In the genomic region with DNA sequence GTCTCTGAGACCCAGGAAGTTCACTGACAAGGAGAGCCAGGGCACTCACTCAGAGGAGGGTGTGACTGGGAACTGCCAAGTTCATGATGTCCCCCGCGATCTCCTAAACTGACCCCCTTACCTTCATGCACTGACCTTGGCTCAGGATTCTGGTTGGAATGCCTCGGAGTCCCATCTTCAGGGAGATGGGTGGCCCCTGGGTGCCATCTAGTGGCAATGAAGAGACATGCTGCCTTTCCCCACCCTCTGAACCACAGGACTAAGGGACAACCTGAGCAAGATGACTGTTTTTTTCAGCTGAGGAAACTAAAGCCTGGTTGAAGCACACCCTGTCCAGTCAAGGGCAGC, we compare ENCODE assay signal across 9 mouse cellular contexts. TPM values are rescaled to one million over a fixed set of nuclear protein-coding genes. Genes with fewer than 3 reads are reported as not detected.
A peak's percentile ranks its signal among the peaks of the same experiment; 100 is the strongest.
DNase-seq lines count a peak whose midpoint lies in the region; ATAC-seq and TF ChIP-seq lines count a peak whose summit lies in the region.
"Had no signal": no experiment of that assay in that cellular context is flagged by ENCODE, and none has a peak within 500 bp of the region (broad histone marks: within the 10 kb centered on the region; RNA-seq: fewer than 3 reads in every experiment).

No protein-coding gene starts in this region.

- no peak overlapping the region for H3K9ac ChIP-seq in kidney, embryonic 14.5 days (ENCODE audit: low read depth, low read length)
- H3K9ac ChIP-seq in midbrain, postnatal 0 days (replicated peaks; ENCODE audit: low read length, poor library complexity, severe bottlenecking) = no peak overlapping the region
- H3K9ac ChIP-seq: liver, embryonic 13.5 days had no signal

- H3K27ac ChIP-seq in kidney, embryonic 14.5 days (ENCODE audit: low read depth, low read length) = no peak overlapping the region
- H3K27ac ChIP-seq in midbrain, postnatal 0 days (ENCODE audit: low read depth, low read length) = no peak overlapping the region
- H3K27ac ChIP-seq: liver, embryonic 13.5 days had no signal

- H3K4me3 ChIP-seq in kidney, embryonic 14.5 days (ENCODE audit: low read length) = no peak overlapping the region
- H3K4me3 ChIP-seq in midbrain, postnatal 0 days (ENCODE audit: low read depth, low read length) = no peak overlapping the region
- H3K4me3 ChIP-seq: liver, embryonic 13.5 days had no signal

- no peaks in the 10 kb centered on the region for H3K4me1 ChIP-seq in kidney, embryonic 14.5 days (ENCODE audit: control insufficient read depth, insufficient read depth, low read length)
- no peaks in the 10 kb centered on the region for H3K4me1 ChIP-seq in midbrain, postnatal 0 days (ENCODE audit: insufficient read depth, low read length)
- H3K4me1 ChIP-seq: liver, embryonic 13.5 days had no signal

- H3K9me3 ChIP-seq in kidney, embryonic 14.5 days (ENCODE audit: control insufficient read depth, low read length) = no peaks in the 10 kb centered on the region
- no peaks in the 10 kb centered on the region for H3K9me3 ChIP-seq in midbrain, postnatal 0 days (ENCODE audit: low read length)

- no peak overlapping the region for H3K4me2 ChIP-seq in kidney, embryonic 14.5 days (replicated peaks; ENCODE audit: low read depth, low read length)
- no peak overlapping the region for H3K4me2 ChIP-seq in midbrain, postnatal 0 days (ENCODE audit: low read depth, low read length, poor library complexity, severe bottlenecking)
- H3K4me2 ChIP-seq: liver, embryonic 13.5 days had no signal

- H3K36me3 ChIP-seq in kidney, embryonic 14.5 days (ENCODE audit: control insufficient read depth, insufficient read depth, low read length) = no peaks in the 10 kb centered on the region
- H3K36me3 ChIP-seq in midbrain, postnatal 0 days (ENCODE audit: insufficient read depth, low read length) = no peaks in the 10 kb centered on the region
- H3K36me3 ChIP-seq: liver, embryonic 13.5 days had no signal

- 8% methylated on average over 3 of the region's 3 CpGs for WGBS in kidney, embryonic 14.5 days
- 2% methylated on average over 3 of the region's 3 CpGs for WGBS in large intestine, adult 2 months
- WGBS in midbrain, postnatal 0 days = 24% methylated on average over 3 of the region's 3 CpGs

- no peak for ATAC-seq in kidney, embryonic 14.5 days (ENCODE audit: low FRiP score, low TSS enrichment)
- no peak for ATAC-seq in midbrain, postnatal 0 days (ENCODE audit: low FRiP score)

- DNase-seq in kidney, adult 18-20 months = peak; percentile 64
- DNase-seq in ES-CJ7 (ENCODE audit: low read depth, low spot score) = peak; percentile 75
- DNase-seq in cerebellum, adult 9-10 months = peak; percentile 67
- DNase-seq in heart, adult 8-10 months (ENCODE audit: low spot score) = peak; percentile 57
- peak; percentile 44 for DNase-seq in large intestine, adult 2 months (ENCODE audit: low read depth, low spot score)
- peak; percentile 60 for DNase-seq in midbrain, postnatal 0 days (ENCODE audit: low spot score)
- DNase-seq in urinary bladder, postnatal 10 days (ENCODE audit: low spot score) = no peak
- DNase-seq: liver, embryonic 13.5 days had no signal

- peak; percentile 90 for TF ChIP-seq CTCF in midbrain, postnatal 0 days (IDR thresholded peaks at IDR 0.05)

- 0 out of 2 replicates have a peak, but pooled peaks cover 3% of the 10 kb centered on the region for H3K27me3 ChIP-seq in kidney, embryonic 14.5 days (ENCODE audit: control insufficient read depth, insufficient read depth, low read length)
- H3K27me3 ChIP-seq in midbrain, postnatal 0 days (ENCODE audit: insufficient read depth, low read length) = no peaks in the 10 kb centered on the region

RNA-seq across cellular contexts. Expression of gene Apol6, which starts 40.7 kb away (rescaled TPM):
- not detected in 2 replicates for polyA plus RNA-seq in kidney, embryonic 14.5 days (2014; fragmentation: Nextera tagmentation; extraction: Ambion mirVana)
- total RNA-seq in heart, adult 8-10 months (2022) = 1 to 10 TPM in 2 of 4 experiments, under 1 TPM in 2; 0.49 to 1.5 (median 1.0) TPM
- 3.6 and 3.8 TPM in 2 replicates for polyA plus RNA-seq in large intestine, adult 2 months (2012; rRNA removed)
- total RNA-seq in midbrain, postnatal 0 days (2014; rRNA removed) = 0.14 and 0.16 TPM in 2 replicates
- polyA plus RNA-seq in midbrain, postnatal 0 days (2015; fragmentation: Nextera tagmentation; extraction: Ambion mirVana) = 0.15 and 0.16 TPM in 2 replicates

RNA-seq across cellular contexts. Expression of gene Mb, which starts 46.6 kb away (rescaled TPM):
- polyA plus RNA-seq in kidney, embryonic 14.5 days (2014; fragmentation: Nextera tagmentation; extraction: Ambion mirVana) = 0.60 and 0.69 TPM in 2 replicates
- over 10,000 TPM; 20,391 to 21,800 (median 21,272) TPM for total RNA-seq in heart, adult 8-10 months (2022)
- 0.16 and 0.60 TPM in 2 replicates for polyA plus RNA-seq in large intestine, adult 2 months (2012; rRNA removed)
- total RNA-seq in midbrain, postnatal 0 days (2014; rRNA removed) = 0.66 TPM in 1 of 2 replicates, not detected in the other
- 0.53 and 0.69 TPM in 2 replicates for polyA plus RNA-seq in midbrain, postnatal 0 days (2015; fragmentation: Nextera tagmentation; extraction: Ambion mirVana)

RNA-seq across cellular contexts. Expression of gene 1110038F14Rik, which starts 55.5 kb away (rescaled TPM):
- polyA plus RNA-seq in kidney, embryonic 14.5 days (2014; fragmentation: Nextera tagmentation; extraction: Ambion mirVana) = 75.4 and 77.6 TPM in 2 replicates
- 10 to 100 TPM; 19.1 to 21.7 (median 20.5) TPM for total RNA-seq in heart, adult 8-10 months (2022)
- polyA plus RNA-seq in large intestine, adult 2 months (2012; rRNA removed) = 14.4 and 14.7 TPM in 2 replicates
- total RNA-seq in midbrain, postnatal 0 days (2014; rRNA removed) = 19.4 and 24.1 TPM in 2 replicates
- polyA plus RNA-seq in midbrain, postnatal 0 days (2015; fragmentation: Nextera tagmentation; extraction: Ambion mirVana) = 41.2 and 42.0 TPM in 2 replicates
